Comparison of ENCODE assay signal across 28 mouse cellular contexts in genomic region chr16:11414631-11415030, GRCm38 (mm10).
"Had no signal": no experiment of that assay in that cellular context is flagged by ENCODE, and none has a peak within 500 bp of the region (broad histone marks: within the 10 kb centered on the region; RNA-seq: fewer than 3 reads in every experiment).

No protein-coding gene starts in this region.

- H3K27ac ChIP-seq: heart, embryonic 10.5 days; heart, embryonic 13.5 days; heart, embryonic 15.5 days; hindbrain, embryonic 10.5 days; hindbrain, embryonic 12.5 days; hindbrain, embryonic 13.5 days; hindbrain, embryonic 14.5 days; hindbrain, embryonic 15.5 days; hindbrain, postnatal 0 days; intestine, embryonic 15.5 days; kidney, embryonic 15.5 days; kidney, postnatal 0 days; layer of hippocampus, adult 2 months; left cerebral cortex, adult 2 months had no signal

- DNase-seq: heart, postnatal 10 days; heart, postnatal 14 days; heart, postnatal 36 days; heart, postnatal 4 days; kidney, adult 18-20 months; kidney, adult 8-10 months; kidney, adult 9 months; kidney, postnatal 10 days; kidney, postnatal 36 days; kidney, postnatal 4 days; layer of hippocampus, adult 9-11 months; layer of hippocampus, postnatal 36 days had no signal

- H3K9me3 ChIP-seq: heart, embryonic 10.5 days; heart, embryonic 12.5 days; heart, embryonic 13.5 days; heart, embryonic 15.5 days; hindbrain, embryonic 10.5 days; hindbrain, embryonic 12.5 days; hindbrain, embryonic 13.5 days; hindbrain, embryonic 15.5 days; intestine, embryonic 15.5 days; kidney, embryonic 15.5 days had no signal

- H3K36me3 ChIP-seq: heart, embryonic 10.5 days; heart, embryonic 12.5 days; heart, embryonic 15.5 days; hindbrain, embryonic 10.5 days; intestine, embryonic 15.5 days had no signal

- H3K9ac ChIP-seq: heart, embryonic 12.5 days; heart, embryonic 13.5 days; heart, embryonic 15.5 days; hindbrain, embryonic 12.5 days; hindbrain, embryonic 13.5 days; hindbrain, embryonic 14.5 days; hindbrain, embryonic 15.5 days; intestine, embryonic 15.5 days; kidney, embryonic 15.5 days had no signal

- H3K4me2 ChIP-seq: heart, embryonic 11.5 days; heart, embryonic 12.5 days; heart, embryonic 13.5 days; heart, embryonic 15.5 days; hindbrain, embryonic 12.5 days; hindbrain, embryonic 13.5 days; hindbrain, embryonic 14.5 days; hindbrain, embryonic 15.5 days; intestine, embryonic 15.5 days; kidney, embryonic 15.5 days had no signal

- H3K27me3 ChIP-seq: heart, embryonic 12.5 days; heart, embryonic 13.5 days; heart, embryonic 15.5 days; hindbrain, embryonic 12.5 days; hindbrain, embryonic 13.5 days; hindbrain, embryonic 15.5 days; intestine, embryonic 15.5 days; kidney, embryonic 15.5 days had no signal

- H3K4me3 ChIP-seq: heart, embryonic 10.5 days; heart, embryonic 12.5 days; heart, embryonic 13.5 days; heart, embryonic 15.5 days; hindbrain, embryonic 10.5 days; hindbrain, embryonic 12.5 days; hindbrain, embryonic 13.5 days; hindbrain, embryonic 15.5 days; intestine, embryonic 15.5 days; kidney, embryonic 15.5 days; layer of hippocampus, adult 2 months; left cerebral cortex, adult 2 months had no signal

- H3K4me1 ChIP-seq: heart, embryonic 10.5 days; heart, embryonic 12.5 days; heart, embryonic 13.5 days; heart, embryonic 15.5 days; hindbrain, embryonic 10.5 days; hindbrain, embryonic 12.5 days; hindbrain, embryonic 13.5 days; intestine, embryonic 15.5 days; kidney, embryonic 15.5 days had no signal
